Mouse (Mus musculus): ENCODE measurements at regions not wholly inside any gene's neighbourhood (a gene's known extent, or its start where the extent isn't known, plus 50 kb on each side); places are given as distances from the start of the nearest gene placed in this dataset.

DNA sequence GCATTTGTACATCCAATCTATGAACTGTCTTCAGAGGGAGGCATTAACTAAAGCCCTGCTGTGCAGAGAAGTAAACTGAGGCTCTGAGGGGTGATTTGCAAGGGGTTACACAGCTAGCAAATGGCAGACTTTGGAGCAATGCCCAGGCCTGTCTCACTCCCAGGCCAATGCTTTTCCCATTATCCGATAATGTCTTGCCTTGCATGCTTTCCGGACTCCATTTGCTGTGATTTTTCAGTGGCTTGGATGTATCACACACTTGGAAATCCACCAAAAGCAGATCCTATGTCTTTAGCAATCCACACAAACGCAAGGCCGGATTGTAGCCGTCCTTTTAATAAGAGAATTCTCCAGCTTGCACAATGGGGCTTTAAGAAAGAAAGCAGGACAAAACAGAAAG lies 281.7 kb upstream of the Ppargc1a start:
- TF ChIP-seq CTCF (IDR thresholded peaks at IDR 0.05; ENCODE audit: low read depth, low read length) (no peak), POLR2A (IDR thresholded peaks at IDR 0.05; ENCODE audit: extremely low read depth, insufficient read depth, low read length) (no peak)
